Mouse (Mus musculus) mouse trophoblast stem cell (cell line): ENCODE data around the gene Gemin7.

Experiments
- in situ Hi-C, 2 experiments: fragments of 300-500 bp; cut with MseI, MboI; formaldehyde crosslinking; loops; 2 replicates in 1 of 2; 3 replicates in 1 of 2; pipeline ENCODE4 v1.15.1; 2025

Gemin7 gene

DNA sequence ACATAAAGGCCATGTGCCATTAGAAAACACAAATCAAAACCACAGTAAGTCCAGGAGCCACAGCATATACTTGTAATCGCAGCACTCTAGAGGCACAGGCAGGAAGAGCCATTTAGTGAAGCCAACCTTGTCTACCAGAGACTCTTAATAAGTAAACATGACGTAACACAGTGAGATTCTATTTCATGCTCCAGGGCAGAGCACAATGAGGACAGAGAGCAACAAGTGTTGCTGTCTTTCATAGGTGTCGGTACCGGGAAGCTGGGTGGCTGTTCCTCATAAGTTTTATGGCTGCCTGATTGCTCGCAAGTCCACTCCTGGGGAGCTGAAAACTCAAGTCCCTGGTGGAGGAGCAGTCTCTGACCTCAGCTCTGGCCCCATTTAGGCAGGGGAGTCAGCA is 25.8 kb downstream of the Gemin7 start:
- in situ Hi-C loops: no loop called here

DNA sequence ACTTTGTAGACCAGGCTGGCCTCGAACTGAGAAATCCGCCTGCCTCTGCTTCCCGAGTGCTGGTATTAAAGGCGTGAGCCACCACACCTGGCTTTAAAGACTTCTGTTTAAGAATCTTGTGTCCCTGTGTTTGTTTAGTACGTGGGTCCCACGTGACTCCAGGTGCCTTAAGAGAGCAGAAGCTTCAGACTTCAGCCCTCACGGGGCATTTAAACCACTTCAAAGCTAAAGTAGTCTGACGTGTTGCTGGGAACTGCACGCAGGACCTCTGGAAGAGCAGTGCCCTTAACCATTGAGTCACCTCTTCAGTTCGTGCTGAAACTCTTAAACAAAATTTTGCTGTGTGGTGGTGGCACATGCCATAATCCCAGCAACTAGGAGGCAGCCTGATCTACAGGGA is 28.0 kb downstream of the Gemin7 start:
- in situ Hi-C loops: no loop called here

DNA sequence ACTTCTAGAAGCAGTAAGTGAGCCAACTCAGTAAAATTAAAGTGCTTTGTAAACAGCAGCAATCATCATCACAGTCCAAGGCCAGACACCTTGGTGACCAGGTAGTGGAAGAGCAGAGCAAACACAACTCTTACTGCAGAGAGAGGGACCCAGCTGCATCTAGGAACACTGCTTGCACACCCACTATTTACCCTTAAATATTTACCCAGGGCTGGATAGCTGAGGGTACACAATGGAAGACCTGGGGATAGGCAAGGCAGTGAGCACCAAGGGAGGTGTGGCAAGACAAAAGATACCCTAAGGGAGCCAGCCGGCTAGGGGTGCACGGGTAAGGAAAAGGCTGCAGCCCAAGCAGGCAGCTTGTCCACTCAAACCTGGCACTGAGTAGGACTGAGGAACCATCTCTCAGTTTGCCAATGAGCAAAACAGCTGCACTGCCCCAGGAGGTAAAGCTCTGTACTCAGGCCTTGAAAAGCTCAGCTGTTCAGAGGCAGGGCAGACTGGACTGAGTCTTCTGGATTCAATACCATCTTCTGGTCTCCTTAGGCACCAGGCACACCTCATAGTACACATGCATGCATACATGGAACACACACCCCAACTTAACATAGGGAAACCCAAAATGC is 29.9 kb downstream of the Gemin7 start:
- in situ Hi-C loops: no loop called here

DNA sequence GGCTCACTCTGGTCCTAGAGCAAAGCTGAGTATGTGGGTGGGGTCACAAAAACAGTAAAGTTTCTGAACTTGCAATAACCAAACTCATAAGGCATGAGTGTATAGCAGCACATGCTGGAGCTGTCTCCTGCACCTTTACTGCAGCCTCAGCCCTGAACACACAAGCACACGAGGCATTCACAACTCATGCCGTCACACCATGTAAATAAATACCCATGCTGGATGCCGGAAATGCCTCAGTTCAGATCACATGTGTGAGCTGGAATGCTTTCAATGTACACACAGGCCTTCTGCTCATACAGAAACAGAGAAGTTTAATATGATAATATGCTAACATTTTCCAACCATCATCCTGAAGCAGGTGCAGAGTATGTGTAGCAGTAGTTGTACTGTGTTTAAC is 31.4 kb downstream of the Gemin7 start:
- in situ Hi-C loops: no loop called here

DNA sequence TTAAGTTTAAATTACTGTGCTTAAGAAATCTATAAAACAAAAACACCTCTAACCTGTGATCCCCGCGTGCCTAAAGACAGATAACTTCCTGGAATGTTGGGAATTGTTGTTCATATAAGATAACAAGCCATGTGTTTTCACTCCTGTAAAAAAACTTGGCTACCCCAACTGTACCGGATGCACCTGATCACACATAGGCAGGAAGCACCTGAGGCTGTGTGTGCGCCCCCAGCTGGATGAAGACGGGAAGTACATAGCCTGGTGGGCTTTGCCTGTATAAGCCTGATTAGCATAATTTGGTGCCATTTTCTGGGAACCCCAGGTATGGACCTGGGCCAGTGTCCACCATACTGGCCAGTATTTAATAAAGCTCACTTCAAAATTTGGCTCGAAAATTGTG is 33.8 kb downstream of the Gemin7 start:
- in situ Hi-C loops: no loop called here

DNA sequence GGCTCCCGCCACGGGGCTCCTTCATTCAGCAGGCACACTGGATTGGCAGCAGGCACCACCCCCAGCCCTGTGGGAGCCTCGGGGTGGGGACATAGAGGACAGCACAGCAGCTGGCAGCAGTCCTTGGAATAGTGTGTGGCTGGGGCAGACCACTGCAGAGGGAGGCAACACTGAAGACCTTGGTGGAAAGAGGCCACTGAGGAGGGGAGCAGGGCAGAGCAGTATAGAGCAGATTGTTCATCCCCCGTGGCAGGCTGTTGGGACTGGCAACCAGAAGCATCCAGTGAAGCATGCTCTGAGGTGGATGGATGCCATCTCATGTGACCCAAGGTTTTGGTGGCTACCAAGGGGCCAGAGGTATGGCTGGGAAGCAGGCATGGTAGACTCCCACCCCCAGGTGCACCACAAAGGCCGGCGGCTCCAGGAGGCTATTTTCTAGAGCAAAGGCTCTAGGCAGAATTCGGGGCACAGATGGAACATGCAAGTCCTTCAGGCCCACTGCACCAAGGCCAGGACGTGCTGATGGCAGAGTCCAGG is 35.2 kb downstream of the Gemin7 start:
- in situ Hi-C loops: no loop called here

DNA sequence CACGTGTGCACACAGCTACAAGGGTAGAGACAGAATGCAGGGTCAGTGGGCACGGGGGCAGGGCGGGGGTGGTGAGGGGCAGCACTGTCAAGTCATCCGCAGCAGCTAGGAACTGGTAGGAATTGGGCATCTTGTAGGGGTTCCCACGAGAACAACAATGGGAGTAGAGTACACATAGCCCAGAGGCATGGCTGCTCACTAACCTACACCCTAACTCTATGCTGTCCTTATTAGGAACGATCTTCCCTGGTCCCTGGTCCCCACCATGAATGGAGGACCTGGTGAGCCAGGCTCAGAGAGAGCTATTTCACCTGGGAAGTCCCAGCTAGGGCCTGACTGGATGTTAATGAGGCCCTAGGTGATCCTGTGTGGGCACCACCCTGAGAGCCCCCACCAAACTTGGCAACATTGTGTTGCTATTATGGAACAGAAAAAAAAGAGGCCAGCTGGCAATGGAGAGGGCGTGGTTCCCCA is 35.7 kb downstream of the Gemin7 start:
- in situ Hi-C loops: no loop called here

DNA sequence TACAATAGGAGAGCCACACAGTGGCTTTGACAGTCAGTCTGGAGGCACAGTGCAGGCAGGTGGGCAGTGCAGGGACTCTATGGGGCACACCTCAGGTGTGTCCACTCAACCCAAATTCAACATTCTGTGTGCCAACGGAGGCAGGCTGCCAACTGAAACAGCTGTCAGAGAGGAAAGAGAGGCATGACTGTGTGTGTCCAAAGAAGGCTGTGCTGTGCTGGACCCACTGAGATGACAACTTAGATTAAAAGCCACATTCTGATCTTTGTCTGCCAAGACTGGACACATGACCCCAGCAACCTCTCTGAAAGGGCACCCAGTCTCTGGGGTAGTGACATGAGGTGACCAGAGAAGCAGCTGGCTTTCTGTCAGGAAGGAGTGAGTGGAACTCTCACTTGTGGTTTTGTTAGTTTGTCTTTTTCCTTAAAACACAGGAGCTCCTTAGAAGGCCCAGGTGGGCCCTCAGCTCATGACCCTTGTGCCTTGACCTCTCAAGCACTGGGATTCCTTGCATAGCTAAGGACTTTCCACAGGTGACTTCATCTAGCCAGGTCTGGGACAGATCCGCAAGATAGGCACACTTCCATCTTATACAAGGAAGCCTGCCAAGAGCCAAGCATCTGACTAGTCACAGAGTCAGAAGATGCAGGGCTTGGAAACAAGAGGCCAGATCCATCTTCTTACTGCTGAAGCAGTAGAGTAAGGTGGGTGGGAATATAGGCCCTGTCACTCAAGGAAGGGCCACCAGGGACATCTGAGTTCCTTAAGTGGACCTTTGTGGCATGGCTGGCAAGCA is 36.4 kb downstream of the Gemin7 start:
- in situ Hi-C loops: no loop called here

DNA sequence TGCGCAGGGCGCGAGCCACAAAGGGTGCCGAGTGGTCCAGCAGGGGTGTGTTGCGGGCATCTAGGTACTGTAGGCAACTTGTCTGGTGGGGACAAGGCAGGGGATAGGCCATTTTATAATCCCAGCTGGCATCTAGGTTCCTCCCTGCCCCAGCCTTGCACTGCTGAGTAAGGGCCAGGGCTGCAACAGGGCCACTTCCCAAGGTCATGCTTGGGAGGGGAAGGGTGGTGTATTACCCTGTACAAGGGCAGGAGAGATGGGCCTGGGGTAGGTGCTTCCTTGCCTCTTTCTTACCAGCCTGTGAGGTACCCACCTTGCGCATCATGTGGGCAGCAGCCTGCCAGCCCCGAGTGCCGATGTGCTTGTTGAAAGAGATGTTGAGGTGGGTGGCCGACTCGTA is 42.7 kb downstream of the Gemin7 start:
- in situ Hi-C loops: no loop called here

DNA sequence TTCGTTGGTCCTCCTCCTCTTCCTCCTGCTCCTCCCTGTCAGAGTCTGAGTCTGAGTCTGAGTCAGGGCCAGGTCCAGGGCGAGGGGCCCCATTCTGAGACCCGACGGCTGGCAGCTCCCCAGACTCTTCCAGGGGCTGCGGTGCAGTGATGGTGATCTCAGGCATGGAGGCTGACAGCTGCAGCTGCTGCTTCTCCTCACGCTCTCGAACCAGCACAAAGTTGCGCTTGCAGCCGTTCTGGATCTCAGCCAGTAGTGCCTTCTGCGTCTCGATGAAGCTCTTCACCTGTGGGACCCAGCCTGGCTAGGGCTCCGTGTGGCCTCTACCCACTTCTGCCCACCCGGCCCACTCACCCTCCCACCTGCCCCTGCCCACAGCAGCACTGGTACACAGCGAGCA is 45.2 kb downstream of the Gemin7 start:
- in situ Hi-C loops: no loop called here

DNA sequence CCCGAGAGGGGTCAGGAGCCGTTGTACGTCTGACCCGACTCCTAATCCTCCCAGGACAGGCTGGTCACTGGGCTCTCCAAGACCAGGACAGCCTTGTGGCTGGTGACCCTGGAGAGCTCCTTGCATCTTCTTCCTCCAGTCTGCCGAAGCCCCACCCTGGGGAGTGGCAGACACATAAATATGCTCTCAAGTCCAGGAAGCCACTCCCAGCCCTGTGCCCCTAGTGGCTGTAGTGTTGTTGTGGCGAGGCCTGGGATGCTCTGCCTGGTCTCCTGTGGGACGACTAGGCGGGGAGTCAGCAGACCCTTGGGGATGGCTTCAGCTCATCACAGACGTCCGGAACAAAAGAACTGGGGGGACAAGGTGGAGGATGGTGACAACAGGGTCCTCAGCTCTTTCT is 46.3 kb downstream of the Gemin7 start:
- in situ Hi-C loops: no loop called here

DNA sequence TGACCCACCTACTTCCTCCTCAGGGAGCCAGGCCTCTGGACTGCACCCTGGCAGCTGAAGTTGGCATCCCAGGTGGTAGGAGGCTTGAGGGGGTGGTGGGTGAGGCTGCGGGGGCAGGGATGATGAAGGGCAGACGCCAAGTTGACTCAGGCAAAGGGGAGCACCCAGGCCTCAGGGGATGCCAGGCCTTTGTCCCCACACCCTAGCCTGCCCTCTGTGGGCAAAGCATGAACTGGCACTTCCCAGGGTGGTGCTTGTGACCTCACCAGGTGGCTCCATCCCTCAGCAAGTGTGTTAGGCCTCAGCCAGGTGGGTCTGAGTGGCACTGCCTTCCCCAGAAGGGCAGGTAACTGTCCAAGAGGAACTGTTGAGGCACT is 52.3 kb downstream of the Gemin7 start:
- in situ Hi-C loops: no loop called here

DNA sequence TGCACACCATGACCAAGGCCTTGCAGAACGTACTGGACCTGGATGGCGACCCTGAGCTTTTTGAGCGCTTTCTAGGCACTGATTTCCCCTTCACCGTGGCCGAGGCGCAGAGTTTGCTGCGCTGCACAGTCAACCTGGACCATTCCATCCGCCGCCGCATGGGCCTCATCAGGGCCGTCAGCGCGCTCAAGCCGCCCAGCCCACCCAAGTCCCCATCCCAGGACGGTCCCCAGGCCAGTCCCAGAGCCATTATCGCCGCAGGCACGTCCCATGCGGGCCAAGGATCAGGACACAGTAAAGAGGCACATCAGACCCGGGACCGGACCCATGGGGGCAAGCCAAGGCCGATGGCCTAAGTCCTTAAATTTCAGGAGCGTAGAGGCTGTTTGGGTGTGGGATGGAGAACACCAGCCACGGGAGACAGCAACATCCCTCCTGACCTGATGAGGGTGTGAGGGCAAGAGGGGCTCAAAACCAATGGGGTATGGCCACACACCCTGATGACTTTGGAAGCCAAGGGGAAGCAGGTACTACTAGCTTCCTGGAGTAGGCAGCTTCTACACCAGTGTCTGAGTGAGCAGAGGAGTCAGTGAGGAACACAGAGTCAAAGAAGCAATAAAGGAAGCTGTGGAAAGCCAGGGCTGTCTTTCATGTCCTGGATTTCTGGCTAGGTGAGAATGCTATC is 52.8 kb downstream of the Gemin7 start:
- in situ Hi-C loops: no loop called here

DNA sequence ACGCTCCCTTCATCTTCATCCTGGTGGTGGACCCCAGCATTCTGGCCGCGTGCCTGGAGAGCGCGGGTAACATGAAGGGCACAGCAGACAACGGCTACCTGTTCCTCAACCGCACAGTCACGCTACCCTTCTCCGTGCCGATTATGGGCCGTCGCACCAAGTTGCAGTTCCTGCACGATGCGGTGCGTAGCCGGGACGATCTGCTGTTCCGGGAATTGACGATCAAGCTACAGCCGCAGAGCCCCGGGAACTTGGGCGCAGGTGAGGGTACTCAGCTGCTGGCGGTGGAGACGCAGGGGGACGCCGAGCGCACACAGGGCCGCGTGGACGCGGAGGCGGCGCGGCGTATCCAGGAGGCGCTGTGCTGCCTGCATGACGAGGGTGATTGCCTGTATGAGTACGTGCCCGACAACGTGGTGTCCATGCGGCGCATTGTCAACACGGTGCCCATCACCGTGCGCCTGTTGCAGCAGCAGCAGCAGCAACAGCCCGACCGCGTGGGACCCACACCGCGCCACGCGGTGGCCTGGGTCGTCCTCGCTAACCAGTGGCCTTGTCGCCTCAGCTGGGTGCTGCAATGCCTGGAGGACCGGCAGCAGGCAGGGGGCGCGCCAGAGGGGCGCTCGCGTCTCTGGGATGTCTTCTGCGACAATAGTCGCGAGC is 53.5 kb downstream of the Gemin7 start:
- in situ Hi-C loops: no loop called here

DNA sequence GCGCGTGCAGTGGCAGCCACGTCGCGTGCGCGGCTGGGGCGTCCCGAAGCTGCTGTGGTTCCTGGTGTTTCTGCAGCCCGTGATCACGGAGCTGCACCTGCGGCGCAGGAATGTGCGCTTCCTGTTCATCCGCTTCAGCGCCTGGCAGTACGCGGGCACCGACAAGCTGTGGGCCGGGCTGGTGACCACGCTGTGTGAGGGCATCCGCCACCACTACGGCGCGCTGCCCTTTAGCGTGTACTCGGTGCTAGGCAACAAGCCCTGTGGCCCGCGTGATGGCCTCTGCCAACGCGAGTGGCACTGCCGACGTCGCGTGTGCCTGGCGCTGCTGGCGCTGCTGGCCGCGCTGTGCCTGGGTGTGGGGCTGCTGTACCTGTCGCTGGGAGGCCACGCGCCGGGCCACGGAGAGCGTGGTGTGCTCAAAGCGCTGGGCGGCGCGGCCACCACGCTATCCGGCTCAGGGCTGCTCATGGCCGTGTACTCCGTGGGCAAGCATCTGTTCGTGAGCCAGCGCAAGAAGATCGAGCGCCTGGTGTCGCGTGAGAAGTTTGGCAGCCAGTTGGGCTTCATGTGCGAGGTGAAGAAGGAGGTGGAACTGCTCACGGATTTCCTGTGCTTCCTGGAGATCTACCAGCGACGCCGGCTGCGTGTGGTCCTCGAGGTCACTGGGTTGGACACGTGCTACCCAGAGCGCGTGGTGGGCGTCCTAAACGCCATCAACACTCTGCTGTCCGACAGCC is 54.2 kb downstream of the Gemin7 start:
- in situ Hi-C loops: no loop called here

DNA sequence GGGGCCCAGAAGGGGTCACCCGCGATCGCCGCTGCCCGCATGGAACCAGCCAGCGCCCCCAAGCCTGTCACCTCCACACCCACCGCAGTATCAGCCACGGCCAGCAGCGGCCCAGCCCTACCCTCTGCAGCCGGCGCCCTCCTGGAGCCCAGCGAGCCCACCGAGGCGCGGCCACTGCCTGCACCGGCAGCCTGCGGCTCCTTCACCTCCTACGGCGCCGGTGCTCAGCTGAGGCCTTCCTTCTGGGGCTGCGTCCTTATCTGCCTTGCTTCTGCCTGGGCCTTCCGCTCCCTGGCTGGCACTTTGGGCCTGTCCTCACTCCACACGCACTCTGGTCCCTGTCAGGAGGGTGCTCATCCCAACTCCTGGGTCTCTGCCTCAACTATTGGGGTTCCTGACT is 57.4 kb downstream of the Gemin7 start:
- in situ Hi-C loops: no loop called here

DNA sequence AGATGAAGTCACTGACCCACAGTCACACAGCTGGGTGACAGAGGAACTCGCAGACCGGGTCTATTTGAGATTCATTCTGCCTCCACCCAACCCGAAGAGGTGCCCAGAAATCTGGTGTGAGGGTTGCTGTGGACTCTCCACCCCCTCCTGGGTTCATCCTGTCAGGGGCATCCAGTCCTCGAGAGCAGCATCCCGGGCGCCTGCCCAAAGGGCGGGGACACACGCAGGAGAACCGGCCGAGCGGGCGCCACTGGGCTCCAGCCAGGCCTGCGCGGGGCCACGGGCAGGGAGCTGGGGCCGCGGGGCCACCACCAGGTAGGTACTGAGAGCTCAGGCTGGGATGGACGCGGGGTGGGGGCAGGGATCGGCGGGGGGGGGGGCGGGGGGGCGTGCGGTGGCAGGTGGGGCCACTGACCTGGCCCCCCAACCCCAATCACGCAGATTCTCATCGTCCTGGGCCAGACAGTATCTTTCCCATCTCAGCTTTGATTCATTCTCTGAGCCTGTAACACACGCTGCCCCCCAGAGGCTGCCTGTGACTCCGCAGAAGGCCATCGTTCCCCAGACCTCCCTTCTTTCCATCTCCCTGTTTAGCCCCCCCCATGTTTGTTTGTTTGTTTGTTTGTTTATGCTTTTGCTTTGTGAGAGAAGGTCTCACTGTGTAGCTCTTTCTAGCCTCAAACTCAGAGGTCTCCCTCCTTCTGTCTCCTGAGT is 59.6 kb downstream of the Gemin7 start, which contains the start of gene Nkpd1:
TSS of gene Nkpd1 (plus strand) at position 187 of the 714 bp plus-strand sequence.
- in situ Hi-C loops: no loop called here
